Mouse (Mus musculus) kidney, postnatal 14 days (tissue): ENCODE data around the gene Dph7.
A peak's percentile ranks its signal among the peaks of the same experiment; 100 is the strongest.

Experiments
- DNase-seq: peaks from one replicate; pipeline ENCODE4 v3.0.0; 2022; ENCODE audit warnings: mixed read lengths

Dph7 gene

DNA sequence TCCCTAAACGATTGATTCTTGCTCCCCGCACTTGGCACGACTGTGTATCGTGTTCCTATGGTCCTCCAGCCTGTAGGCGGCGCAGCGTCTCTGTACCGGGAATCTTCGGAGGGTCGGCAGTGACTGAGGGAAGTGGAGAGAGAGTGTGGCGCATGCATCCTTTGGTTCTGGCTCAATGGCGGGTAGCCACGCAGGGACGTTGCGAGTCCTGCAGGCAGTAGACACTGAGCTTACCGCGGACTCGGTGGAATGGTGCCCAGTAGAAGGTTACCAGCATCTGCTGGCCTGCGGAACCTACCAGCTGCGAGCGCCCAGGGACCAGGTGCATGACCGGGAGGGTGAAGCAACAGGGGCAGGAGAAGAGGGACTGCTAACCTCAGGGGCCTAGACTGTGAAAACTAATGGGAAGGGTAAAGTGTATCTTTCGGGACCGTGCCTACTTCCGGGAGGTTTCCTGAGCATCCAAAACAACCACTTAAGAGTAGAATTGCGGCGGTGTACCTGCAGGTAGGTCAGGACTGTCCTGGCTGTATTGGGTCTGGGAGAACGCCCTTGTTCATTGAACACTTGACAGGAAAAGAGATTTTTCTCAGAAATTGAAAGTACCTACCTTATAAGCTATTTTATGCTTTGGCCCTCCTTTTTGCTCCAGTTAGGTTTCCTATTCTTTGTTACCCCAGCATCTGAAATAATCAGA lies at the start of gene Dph7:
Gene Dph7 (plus strand): TSS at position 97 of the 697 bp plus-strand sequence.
- DNase-seq, result peak; percentile 86

DNA sequence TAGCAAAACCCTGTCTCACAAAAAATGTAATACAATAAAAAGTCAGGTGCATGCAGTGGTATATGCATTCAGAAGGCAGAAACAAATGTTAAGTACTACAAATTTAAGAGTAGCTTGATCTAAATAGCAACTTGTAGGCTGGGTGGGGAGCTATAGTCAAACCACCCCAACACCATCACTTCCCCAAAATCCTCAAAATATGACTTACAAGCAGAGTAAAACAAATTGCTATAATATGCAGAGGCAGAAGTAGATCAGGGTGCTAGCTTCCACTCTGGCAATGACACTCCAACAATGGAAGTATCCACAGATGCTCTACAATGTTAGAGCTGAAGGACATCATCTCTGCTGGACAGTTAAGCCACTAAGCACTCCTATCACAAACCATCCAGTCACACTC lies 49.6 kb upstream of the Dph7 start:
- DNase-seq, result no peak

DNA sequence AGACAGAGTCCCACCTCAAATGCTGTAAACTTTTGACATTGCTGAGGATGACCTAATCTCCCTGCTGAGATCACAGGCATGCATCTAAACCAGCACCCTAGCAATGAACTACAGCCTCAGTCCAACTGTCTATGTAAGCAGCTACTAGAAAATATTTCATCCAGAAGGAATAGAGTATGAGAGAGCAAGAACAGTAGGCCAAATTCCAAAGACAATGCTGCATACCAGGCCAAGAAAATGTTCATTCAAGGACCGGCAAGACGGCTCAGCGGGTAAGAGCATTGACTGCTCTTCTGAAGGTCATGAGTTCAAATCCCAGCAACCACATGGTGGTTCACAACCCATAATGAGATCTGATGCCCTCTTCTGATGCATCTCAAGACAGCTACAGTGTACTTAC lies 47.4 kb upstream of the Dph7 start:
- DNase-seq, result no peak

GRCm38 (mm10) chr2:24918930-24919838 lies 43.0 kb upstream of the Dph7 start, which contains the start of gene Ehmt1:
TSS of gene Ehmt1 (minus strand) at chr2:24919614.
- peak; percentile 98 for DNase-seq

DNA sequence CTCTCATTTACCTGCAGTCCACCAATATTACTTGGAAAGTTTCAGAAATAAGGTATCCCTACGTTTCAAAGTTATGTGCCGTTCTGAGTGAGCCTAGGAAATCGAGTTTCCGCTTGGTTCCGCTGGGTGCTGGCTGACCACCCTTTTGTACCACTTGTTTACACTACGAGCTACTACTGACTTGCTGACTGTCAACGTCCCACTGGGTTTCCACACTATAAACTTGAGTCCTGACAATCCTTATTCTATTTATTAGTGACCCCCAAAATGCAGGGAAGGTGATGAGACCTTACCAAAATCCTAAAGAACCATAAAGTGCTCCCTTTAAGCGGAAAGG lies 42.4 kb upstream of the Dph7 start:
- DNase-seq, result no peak

- peak; percentile 54 for DNase-seq
These were observed 38.6 kb upstream of the Dph7 start for GRCm38 (mm10) chr2:24923561-24923960.

DNA sequence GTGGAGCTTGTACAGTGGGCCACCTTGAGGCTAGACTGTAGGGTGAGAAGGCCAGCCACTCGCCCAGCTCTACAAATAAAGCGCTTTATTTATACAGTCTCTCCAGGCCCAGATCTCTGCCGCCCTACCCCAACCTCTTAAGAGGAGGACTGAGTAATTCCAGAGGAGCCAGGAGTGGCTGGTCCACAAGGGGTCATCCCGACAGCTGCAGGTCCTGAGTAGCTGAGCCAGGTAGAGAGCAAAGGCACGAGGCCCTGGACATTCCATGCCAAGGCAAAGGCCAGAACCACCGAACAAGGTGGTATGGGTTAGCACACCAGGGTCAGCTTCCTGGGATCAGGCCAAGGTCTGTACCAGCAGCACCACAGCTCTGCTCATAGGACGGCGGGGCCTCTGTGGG lies 36.9 kb upstream of the Dph7 start:
- DNase-seq, result no peak

DNA sequence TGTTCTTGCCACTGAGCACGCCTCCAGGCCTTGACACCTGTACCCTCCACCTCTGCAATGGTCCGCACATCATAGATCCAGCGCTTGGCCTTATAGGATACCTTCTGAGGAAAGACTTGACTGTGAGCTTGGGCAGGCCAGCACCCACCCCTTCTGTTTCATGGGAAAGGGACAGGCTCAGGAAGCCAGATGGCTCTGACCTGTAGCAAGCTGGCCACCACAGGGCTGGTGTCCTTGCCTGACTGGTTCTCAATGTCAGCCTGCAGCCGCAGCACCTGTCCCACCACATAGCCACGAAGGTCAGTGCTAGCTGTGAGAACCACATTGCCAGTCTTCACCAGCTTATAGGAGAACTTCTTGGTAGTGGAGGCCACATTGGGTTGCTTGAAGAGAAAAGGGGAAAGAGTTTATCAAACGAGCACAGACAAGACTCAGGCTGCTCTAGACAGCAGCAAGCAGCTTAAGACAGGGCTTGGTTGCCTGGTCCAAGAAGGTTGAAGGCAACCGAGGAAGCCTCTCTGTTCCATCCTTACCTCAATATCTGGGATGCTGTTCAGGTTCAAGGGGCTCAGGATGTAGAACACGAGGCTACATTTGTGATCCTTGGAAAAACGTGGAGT lies 35.7 kb upstream of the Dph7 start:
- no peak for DNase-seq

DNA sequence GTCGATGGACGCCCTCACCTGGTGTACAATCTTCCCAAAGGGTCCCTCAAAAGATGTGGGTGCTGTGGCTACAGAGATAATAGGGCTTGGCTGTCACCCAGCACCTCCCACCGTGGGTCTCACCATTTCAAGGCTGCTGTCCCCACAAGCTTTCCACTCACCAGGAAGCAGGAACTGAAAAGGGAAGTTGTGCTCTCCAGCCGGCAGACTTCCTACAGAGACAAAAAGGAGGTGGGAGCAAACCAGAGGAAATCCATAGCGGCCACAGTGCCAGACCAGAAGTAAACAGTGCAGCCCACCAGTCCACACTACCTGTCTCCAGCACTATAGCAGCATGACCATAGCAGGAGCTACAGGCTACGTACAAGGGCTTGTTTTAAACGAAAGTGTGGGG lies 35.2 kb upstream of the Dph7 start:
- DNase-seq, result no peak

- DNase-seq, result peak; percentile 75
These were observed 34.3 kb upstream of the Dph7 start for GRCm38 (mm10) chr2:24927810-24928479.

DNA sequence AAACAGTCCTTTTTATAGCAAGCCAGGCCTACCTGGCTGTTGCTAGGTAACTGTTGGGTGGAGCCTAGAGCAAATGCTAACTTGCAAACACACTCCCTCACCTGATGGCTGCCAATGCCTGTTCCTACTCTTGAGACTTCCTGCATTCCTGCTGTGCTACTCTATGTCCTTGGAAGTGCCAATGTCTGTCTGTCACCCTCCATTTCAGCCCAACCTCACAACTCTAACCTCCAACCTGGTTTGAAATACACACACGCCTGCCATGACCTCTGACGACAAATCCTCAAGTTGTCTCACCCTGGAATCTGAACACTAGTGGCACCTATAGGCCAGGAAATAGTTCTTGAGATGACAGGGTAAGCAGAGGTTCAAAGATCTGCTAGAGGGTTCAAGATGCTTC lies 33.1 kb upstream of the Dph7 start:
- peak; percentile 63 for DNase-seq

DNA sequence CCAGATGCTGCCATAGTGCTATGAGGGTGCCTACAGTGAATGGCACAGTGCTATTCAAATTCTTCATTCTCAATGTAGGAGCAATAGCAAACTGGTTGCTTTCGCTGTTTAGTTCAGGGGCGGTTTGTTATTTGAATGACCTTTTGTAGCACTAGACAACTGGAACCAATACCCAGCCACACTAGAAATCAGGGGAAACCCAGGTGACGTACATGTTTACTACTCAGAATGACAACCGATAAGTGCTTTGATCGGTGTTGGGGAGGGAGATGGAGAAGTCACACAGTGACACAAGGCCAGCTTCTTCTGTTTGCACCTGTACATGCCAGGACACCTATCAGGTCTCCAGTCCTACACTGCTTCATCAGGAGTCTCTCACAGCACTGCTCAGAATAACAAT lies 32.6 kb upstream of the Dph7 start:
- no peak for DNase-seq

DNA sequence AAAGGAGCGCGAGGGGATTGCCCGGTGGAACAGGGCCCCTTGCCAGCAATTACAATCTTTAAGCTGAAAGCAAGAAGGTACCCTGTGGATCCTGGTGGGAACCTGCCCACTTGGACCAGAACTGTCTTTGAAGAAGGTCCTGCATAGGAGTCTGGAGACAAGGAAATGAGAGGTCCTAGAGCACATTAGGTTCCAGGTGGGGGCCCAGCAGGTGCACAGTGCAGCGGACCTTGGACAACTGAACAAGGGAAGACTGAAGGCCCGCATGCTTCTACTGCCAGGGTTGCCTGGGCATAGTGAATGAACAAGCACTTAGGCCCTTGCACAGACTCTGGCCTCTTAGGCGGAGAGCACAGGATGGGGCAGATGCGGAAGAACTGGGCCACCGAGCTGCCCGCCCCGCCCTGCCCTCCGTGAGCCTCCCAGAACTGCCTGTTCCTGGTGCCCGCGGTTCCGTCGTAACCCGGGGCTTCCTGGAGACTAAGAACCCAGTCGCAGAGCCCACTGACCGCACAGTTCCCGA lies 27.7 kb upstream of the Dph7 start:
- peak; percentile 68 for DNase-seq

- peak; percentile 96 for DNase-seq
These were observed 27.0 kb upstream of the Dph7 start, which contains the start of gene Arrdc1 for GRCm38 (mm10) chr2:24935057-24935796. TSS of gene Arrdc1 (minus strand) at chr2:24935252.

DNA sequence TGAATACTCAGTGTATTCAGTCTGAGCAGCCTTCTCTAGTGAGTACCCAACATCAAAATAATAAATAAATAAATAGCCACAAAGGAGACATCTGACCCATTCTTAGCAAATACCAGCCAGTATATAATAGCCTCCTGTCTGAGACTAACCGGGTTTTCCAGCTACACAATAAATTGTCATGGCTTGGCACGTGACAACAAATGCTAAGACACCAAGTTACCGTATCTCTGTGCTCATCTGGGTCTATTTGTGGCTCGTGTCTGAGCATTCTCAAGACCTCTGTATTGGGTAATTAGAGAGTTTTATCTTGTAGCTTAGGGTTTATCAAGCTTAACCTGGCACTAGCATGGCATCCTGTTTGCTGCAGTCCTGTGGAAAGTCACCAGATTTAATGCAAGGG lies 20.1 kb upstream of the Dph7 start:
- no peak for DNase-seq

DNA sequence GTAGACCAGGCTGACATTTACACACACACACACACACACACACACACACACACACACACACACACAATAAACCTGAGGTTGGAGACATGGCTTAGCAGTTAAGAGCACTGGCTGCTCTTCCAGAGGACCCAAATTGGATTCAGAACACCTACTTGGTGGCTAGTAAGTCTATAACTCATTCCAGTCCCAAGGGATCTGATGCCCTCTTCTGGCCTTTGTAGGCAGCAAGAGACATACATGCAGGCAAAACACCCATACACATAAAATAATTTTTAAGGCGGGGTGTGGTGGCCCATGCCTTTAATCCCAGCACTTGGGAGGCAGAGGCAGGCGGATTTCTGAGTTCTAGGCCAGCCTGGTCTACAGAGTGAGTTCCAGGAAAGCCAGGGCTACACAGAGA lies 17.9 kb upstream of the Dph7 start:
- peak; percentile 67 for DNase-seq

DNA sequence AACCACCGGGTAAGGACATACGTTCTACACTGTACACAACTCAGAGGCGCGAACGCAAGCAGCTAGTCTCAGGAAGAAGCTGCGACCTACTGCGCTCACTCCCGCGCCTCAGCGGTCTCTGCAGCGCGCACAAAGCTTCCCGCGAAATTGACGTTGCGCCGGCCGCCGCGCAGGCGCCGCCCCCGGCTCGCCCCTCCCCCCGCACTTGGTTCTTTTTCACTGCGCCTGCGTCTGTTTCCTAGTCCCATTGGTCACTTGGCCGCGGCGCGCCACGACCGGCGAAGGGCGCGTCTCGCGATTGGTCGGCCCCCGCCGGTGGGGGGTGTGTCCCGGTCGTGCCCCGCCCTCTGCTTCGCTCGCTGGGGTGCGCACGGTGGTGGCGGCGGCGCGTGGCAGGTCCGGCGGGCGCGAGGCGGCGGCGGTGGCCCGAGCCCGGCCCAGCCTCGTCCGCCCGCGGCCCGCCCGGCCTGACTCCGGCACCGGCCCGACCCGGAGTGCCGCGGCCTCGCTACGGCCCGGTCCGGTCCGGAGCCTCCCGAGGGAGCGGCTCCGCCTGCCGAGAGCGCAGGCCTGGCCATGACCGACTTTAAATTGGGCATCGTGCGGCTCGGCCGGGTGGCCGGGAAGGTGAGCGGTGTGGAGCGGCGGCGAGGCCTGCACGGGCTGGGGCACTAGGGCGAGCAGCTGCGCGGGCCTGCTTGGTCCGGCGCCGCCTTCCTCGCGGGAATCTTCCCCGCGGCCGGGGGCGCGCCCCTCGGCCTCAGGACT lies 12.6 kb upstream of the Dph7 start, which contains the start of gene Zmynd19:
Gene Zmynd19 (plus strand): TSS at position 372 of the 768 bp plus-strand sequence.
- peak; percentile 99 for DNase-seq

GRCm38 (mm10) chr2:24950189-24950535 lies 12.0 kb upstream of the Dph7 start:
- peak; percentile 16 for DNase-seq

DNA sequence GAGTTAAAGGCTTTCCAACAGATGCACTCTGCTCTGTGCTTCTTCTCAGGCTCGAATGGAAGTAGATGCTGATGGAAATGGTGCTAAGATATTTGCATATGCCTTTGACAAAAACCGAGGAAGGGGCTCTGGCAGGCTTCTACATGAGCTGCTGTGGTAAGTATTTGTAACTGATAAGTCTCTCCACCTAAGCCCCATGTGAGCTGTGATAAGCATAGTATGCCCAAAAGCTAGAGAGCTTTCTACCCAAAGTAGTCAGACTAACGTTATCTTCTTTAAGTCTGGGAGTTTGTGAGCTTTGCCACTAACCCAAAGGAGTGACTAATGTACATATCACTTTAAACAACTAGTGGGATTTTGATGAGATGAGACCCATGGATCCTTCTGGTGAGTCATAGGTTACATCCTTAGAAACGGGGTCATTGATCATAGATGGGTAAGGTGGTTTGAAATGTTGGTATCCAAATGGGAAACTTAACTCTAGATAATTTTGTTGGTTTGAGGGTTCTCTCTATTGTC lies 9.6 kb upstream of the Dph7 start:
- no peak for DNase-seq

- peak; percentile 61 for DNase-seq
These were observed 1.3 kb upstream of the Dph7 start for GRCm38 (mm10) chr2:24960910-24961309.

- DNase-seq, result no peak
These were observed 8.2 kb downstream of the Dph7 start for GRCm38 (mm10) chr2:24970386-24970785.
